Mouse (Mus musculus) lung, postnatal 0 days (tissue): Measurements from ENCODE around the gene AU022252. TPM values are rescaled to one million over a fixed set of nuclear protein-coding genes. Genes with fewer than 3 reads are reported as not detected.
A peak's percentile ranks its signal among the peaks of the same experiment; 100 is the strongest.

ENCODE experiments used
- ATAC-seq: fragments of 200-750 bp; cut with Nextera tagmentation; 2 replicates; pipeline ENCODE4 v1.8.0; 2017; ENCODE audit warnings: moderate library complexity
- DNase-seq: peaks from one replicate; pipeline ENCODE4 v3.0.0-alpha.2; 2016; ENCODE audit warnings: low spot score
- H3K27ac ChIP-seq: fragments of 300-500 bp; sonication (generic); 2 replicates; pipeline ENCODE4 v1.5.1; 2014; ENCODE audit warnings: antibody characterized with exemption, mild to moderate bottlenecking, low read length, mixed read lengths
- H3K27me3 ChIP-seq: fragments of 300-500 bp; sonication (generic); replicated peaks from 2 replicates; pipeline ENCODE4 v1.6.1; 2014; ENCODE audit warnings: low read length, mixed read lengths; ENCODE audit not compliant: insufficient read depth
- H3K36me3 ChIP-seq: fragments of 300-500 bp; sonication (generic); 2 replicates; pipeline ENCODE4 v1.6.1; 2014; ENCODE audit warnings: low read length, mixed read lengths; ENCODE audit not compliant: insufficient read depth
- H3K4me1 ChIP-seq: fragments of 300-500 bp; sonication (generic); 2 replicates; pipeline ENCODE4 v1.6.1; 2014; ENCODE audit warnings: antibody characterized with exemption, low read depth, low read length, mixed read lengths; ENCODE audit not compliant: insufficient read depth
- H3K4me2 ChIP-seq: fragments of 300-500 bp; sonication (generic); replicated peaks from 2 replicates; pipeline ENCODE4 v1.6.1; 2014; ENCODE audit warnings: low read depth, mild to moderate bottlenecking, low read length, moderate library complexity, mixed read lengths
- H3K4me3 ChIP-seq: fragments of 300-500 bp; sonication (generic); 2 replicates; pipeline ENCODE4 v1.5.1; 2014; ENCODE audit warnings: low read depth, low read length
- H3K9ac ChIP-seq: fragments of 300-500 bp; sonication (generic); replicated peaks from 2 replicates; pipeline ENCODE4 v1.6.1; 2014; ENCODE audit warnings: low read depth, mild to moderate bottlenecking
- H3K9me3 ChIP-seq: fragments of 300-500 bp; sonication (generic); 2 replicates; pipeline ENCODE4 v1.6.1; 2016; ENCODE audit warnings: low read length, mixed read lengths
- CTCF ChIP-seq: IDR thresholded peaks from 2 replicates; pipeline ENCODE4 v1.5.1; 2016; ENCODE audit warnings: antibody characterized with exemption, mild to moderate bottlenecking
- EP300 ChIP-seq: IDR thresholded peaks from 2 replicates; pipeline ENCODE4 v1.6.1; 2016; ENCODE audit warnings: antibody characterized with exemption, mild to moderate bottlenecking, control low read depth
- WGBS: fragments of 180-500 bp; shearing (Covaris S2); extraction: QIAGEN DNeasy Blood & Tissue Kit; methylation state at CpG from one replicate; pipeline ENCODE4 v1.1.7; 2014; 5-methylcytosine and 5-hydroxymethylcytosine counted together
- polyA plus RNA-seq: library from polyadenylated mRNA; unstranded; fragments of >200 nt; fragmentation: Nextera tagmentation; extraction: Ambion mirVana; gene quantifications from 2 replicates; pipeline ENCODE4 v1.2.1, GENCODE M21; 2015

AU022252 gene
- polyA plus RNA-seq, 1 experiment from 2014 or later: 16.9 TPM

GRCm38 (mm10) chr4:119162990-119163389 is 69.5 kb downstream of the AU022252 start:
- no peaks in the 10 kb centered on the region for H3K27me3 ChIP-seq
- no peak overlapping the region for H3K27ac ChIP-seq
- ATAC-seq: no peak
- TF ChIP-seq CTCF (peak; percentile 28), EP300 (no peak)
- H3K36me3 ChIP-seq: no peaks in the 10 kb centered on the region
- WGBS: 74% methylated on average over 4 of the region's 4 CpGs
- no peak for DNase-seq
- H3K4me1 ChIP-seq: no peaks in the 10 kb centered on the region
- H3K4me3 ChIP-seq: no peak overlapping the region
- H3K9me3 ChIP-seq: no peaks in the 10 kb centered on the region
- H3K4me2 ChIP-seq: no peak overlapping the region
- H3K9ac ChIP-seq: no peak overlapping the region

GRCm38 (mm10) chr4:119161358-119161757 is 71.2 kb downstream of the AU022252 start:
- H3K9ac ChIP-seq: no peak overlapping the region
- peak; percentile 75 for DNase-seq
- H3K4me1 ChIP-seq: no peaks in the 10 kb centered on the region
- no peak overlapping the region for H3K27ac ChIP-seq
- no peaks in the 10 kb centered on the region for H3K36me3 ChIP-seq
- H3K4me2 ChIP-seq: no peak overlapping the region
- no peaks in the 10 kb centered on the region for H3K9me3 ChIP-seq
- TF ChIP-seq CTCF (no peak), EP300 (peak; percentile 67)
- no peaks in the 10 kb centered on the region for H3K27me3 ChIP-seq
- H3K4me3 ChIP-seq: no peak overlapping the region
- ATAC-seq: 0 out of 2 replicates have a peak, but pooled peaks have one; percentile 20
- WGBS: 34% methylated on average over 3 of the region's 3 CpGs

GRCm38 (mm10) chr4:119157891-119158290 is 74.6 kb downstream of the AU022252 start:
- H3K9ac ChIP-seq: no peak overlapping the region
- no peak overlapping the region for H3K27ac ChIP-seq
- H3K27me3 ChIP-seq: no peaks in the 10 kb centered on the region
- H3K4me1 ChIP-seq: no peaks in the 10 kb centered on the region
- 43% methylated on average over 5 of the region's 5 CpGs for WGBS
- no peak overlapping the region for H3K4me2 ChIP-seq
- TF ChIP-seq CTCF (no peak), EP300 (peak; percentile 98)
- H3K9me3 ChIP-seq: no peaks in the 10 kb centered on the region
- ATAC-seq (peak; percentile 94), DNase-seq (peak; percentile 92)
- no peaks in the 10 kb centered on the region for H3K36me3 ChIP-seq
- no peak overlapping the region for H3K4me3 ChIP-seq

GRCm38 (mm10) chr4:119157186-119157585 is 75.3 kb downstream of the AU022252 start:
- peak; percentile 71 for TF ChIP-seq CTCF
- TF ChIP-seq EP300: no peak
- DNase-seq (peak; percentile 43), ATAC-seq (no peak)
- no peaks in the 10 kb centered on the region for H3K27me3 ChIP-seq
- H3K4me3 ChIP-seq: no peak overlapping the region
- no peak overlapping the region for H3K9ac ChIP-seq
- H3K36me3 ChIP-seq: no peaks in the 10 kb centered on the region
- 34% methylated on average over 2 of the region's 2 CpGs for WGBS
- H3K27ac ChIP-seq: no peak overlapping the region
- H3K4me1 ChIP-seq: no peaks in the 10 kb centered on the region
- no peak overlapping the region for H3K4me2 ChIP-seq
- no peaks in the 10 kb centered on the region for H3K9me3 ChIP-seq

Other genes with a start within 250 kb of the AU022252 start
- 16.7 and 20.4 TPM in 2 replicates for gene Slc2a1, start 124.0 kb downstream of the AU022252 start, polyA plus RNA-seq
- gene Zfp691, start 58.5 kb downstream of the AU022252 start, polyA plus RNA-seq: 4.6 and 5.8 TPM in 2 replicates
- gene Ermap, start 42.7 kb downstream of the AU022252 start, polyA plus RNA-seq: 1.9 and 2.2 TPM in 2 replicates
- 99.9 and 101 TPM in 2 replicates for gene Svbp, start 37.4 kb downstream of the AU022252 start, polyA plus RNA-seq
- gene Tmem269, start 14.5 kb downstream of the AU022252 start, polyA plus RNA-seq: 0.10 and 0.18 TPM in 2 replicates
- gene P3h1, start 203 bp upstream of the AU022252 start, polyA plus RNA-seq: 29.4 and 32.2 TPM in 2 replicates
- not detected in 2 replicates for gene Cldn19, start 22.7 kb upstream of the AU022252 start, polyA plus RNA-seq
- gene Ybx1, start 61.9 kb upstream of the AU022252 start, polyA plus RNA-seq: 391 and 412 TPM in 2 replicates
- gene Ppih, start 87.8 kb upstream of the AU022252 start, polyA plus RNA-seq: 25.7 and 25.8 TPM in 2 replicates
- 7.3 and 7.8 TPM in 2 replicates for gene Ccdc30, start 182.8 kb upstream of the AU022252 start, polyA plus RNA-seq
- 28.4 and 30.5 TPM in 2 replicates for gene Ppcs, start 189.7 kb upstream of the AU022252 start, polyA plus RNA-seq
- 2.9 and 3.3 TPM in 2 replicates for gene Zmynd12, start 190.1 kb upstream of the AU022252 start, polyA plus RNA-seq